Mouse (Mus musculus) MEL (cell line): ENCODE measurements at regions not wholly inside any gene's neighbourhood (a gene's known extent, or its start where the extent isn't known, plus 50 kb on each side); places are given as distances from the start of the nearest gene placed in this dataset.

Experiments used
- DNase-seq: peaks from one replicate; pipeline ENCODE4 v3.0.0; 2011; ENCODE audit warnings: low read depth, low spot score
- H3K27ac ChIP-seq: 2 replicates; pipeline ENCODE4 v1.5.1; 2012; ENCODE audit warnings: low read depth, mild to moderate bottlenecking, control low read depth, low read length, moderate library complexity; ENCODE audit not compliant: control insufficient read depth
- H3K27me3 ChIP-seq, 2 experiments: fragments of 150-350 bp in 1 of 2; sonication (generic) in 1 of 2; 2 replicates each; pipeline ENCODE4 v1.6.1; 2012; ENCODE audit warnings: low read length in 2 of 2, mild to moderate bottlenecking in 2 of 2, improper control_type of control experiment in 1 of 2, moderate library complexity in 1 of 2; ENCODE audit not compliant: insufficient read depth in 2 of 2, control insufficient read depth in 1 of 2
- H3K36me3 ChIP-seq, 2 experiments: 2 replicates each; pipeline ENCODE4 v1.6.1; 2012 to 2014; ENCODE audit warnings: low read length in 2 of 2, improper control_type of control experiment in 1 of 2, inconsistent platforms in 1 of 2, mild to moderate bottlenecking in 1 of 2; ENCODE audit not compliant: insufficient read depth in 2 of 2, control insufficient read depth in 1 of 2
- H3K4me1 ChIP-seq, 2 experiments: fragments of 150-350 bp in 1 of 2; sonication (generic) in 1 of 2; 2 replicates each; pipeline ENCODE4 v1.6.1; 2012; ENCODE audit warnings: low read length in 2 of 2, improper control_type of control experiment in 1 of 2, mild to moderate bottlenecking in 1 of 2; ENCODE audit not compliant: insufficient read depth in 2 of 2, control insufficient read depth in 1 of 2
- H3K4me3 ChIP-seq, 2 experiments: fragments of 150-350 bp in 1 of 2; sonication (generic) in 1 of 2; 2 replicates each; pipeline ENCODE4 v1.5.1; 2012; ENCODE audit warnings: low read depth in 2 of 2, low read length in 2 of 2, mild to moderate bottlenecking in 2 of 2, moderate library complexity in 2 of 2, control low read depth in 1 of 2, improper control_type of control experiment in 1 of 2; ENCODE audit not compliant: control insufficient read depth in 1 of 2, insufficient read depth in 1 of 2
- H3K79me2 ChIP-seq: 2 replicates; pipeline ENCODE4 v1.6.1; 2012; ENCODE audit warnings: mild to moderate bottlenecking, low read length, moderate library complexity; ENCODE audit not compliant: control insufficient read depth, poor library complexity, insufficient read depth
- H3K9ac ChIP-seq: 2 replicates; pipeline ENCODE4 v1.6.1; 2012; ENCODE audit warnings: low read depth, mild to moderate bottlenecking, control low read depth, low read length, moderate library complexity; ENCODE audit not compliant: control insufficient read depth, poor library complexity, severe bottlenecking
- H3K9me3 ChIP-seq: fragments of 150-350 bp; sonication (generic); replicated peaks from 2 replicates; pipeline ENCODE4 v1.6.1; 2012; ENCODE audit warnings: mild to moderate bottlenecking, low read length, improper control_type of control experiment, moderate library complexity; ENCODE audit not compliant: insufficient read depth
- BHLHE40 ChIP-seq: IDR thresholded peaks from 2 replicates; pipeline ENCODE4 v1.6.1; 2012; ENCODE audit warnings: low read depth, mild to moderate bottlenecking, inconsistent platforms, low read length, improper control_type of control experiment, borderline replicate concordance
- CHD1 ChIP-seq: IDR thresholded peaks from 2 replicates; pipeline ENCODE4 v1.6.1; 2012; ENCODE audit warnings: low read depth, mild to moderate bottlenecking, inconsistent platforms, low read length, improper control_type of control experiment
- E2F4 ChIP-seq: IDR thresholded peaks from 2 replicates; pipeline ENCODE4 v1.6.1; 2011; ENCODE audit warnings: low read depth, low read length, improper control_type of control experiment, borderline replicate concordance
- ELF1 ChIP-seq: IDR thresholded peaks from 2 replicates; pipeline ENCODE4 v1.6.1; 2014; ENCODE audit warnings: low read depth, mild to moderate bottlenecking, inconsistent platforms, low read length, improper control_type of control experiment, moderate library complexity
- EP300 ChIP-seq, 2 experiments: IDR thresholded peaks; 2 replicates each; pipeline ENCODE4 v1.6.1; 2011; ENCODE audit warnings: improper control_type of control experiment in 2 of 2, low read length in 2 of 2, low read depth in 1 of 2, mild to moderate bottlenecking in 1 of 2
- GABPA ChIP-seq: IDR thresholded peaks from 2 replicates; pipeline ENCODE4 v1.6.1; 2012; ENCODE audit warnings: low read depth, mild to moderate bottlenecking, inconsistent platforms, low read length, improper control_type of control experiment, moderate library complexity
- HCFC1 ChIP-seq: IDR thresholded peaks from 2 replicates; pipeline ENCODE4 v1.6.1; 2012; ENCODE audit warnings: low read depth, mild to moderate bottlenecking, inconsistent platforms, low read length, improper control_type of control experiment, moderate library complexity
- JUND ChIP-seq: IDR thresholded peaks from 2 replicates; pipeline ENCODE4 v1.6.1; 2011; ENCODE audit warnings: low read depth, mild to moderate bottlenecking, improper control_type of control experiment, low read length
- KAT2A ChIP-seq: conservative IDR thresholded peaks from 2 replicates; pipeline ENCODE4 v1.6.1; 2012; ENCODE audit warnings: low read depth, low read length, improper control_type of control experiment, inconsistent platforms
- MAZ ChIP-seq: IDR thresholded peaks from 2 replicates; pipeline ENCODE4 v1.6.1; 2012; ENCODE audit warnings: low read depth, mild to moderate bottlenecking, inconsistent platforms, low read length, improper control_type of control experiment
- MEF2A ChIP-seq: IDR thresholded peaks from 2 replicates; pipeline ENCODE4 v1.6.1; 2014; ENCODE audit warnings: low read depth, mild to moderate bottlenecking, inconsistent platforms, low read length, improper control_type of control experiment; ENCODE audit not compliant: poor library complexity, insufficient replicate concordance, severe bottlenecking; ENCODE audit errors: extremely low read depth
- MYB ChIP-seq: IDR thresholded peaks from 2 replicates; pipeline ENCODE4 v1.6.1; 2011; ENCODE audit warnings: mild to moderate bottlenecking, low read depth, low read length, improper control_type of control experiment
- NRF1 ChIP-seq: IDR thresholded peaks from 2 replicates; pipeline ENCODE4 v1.6.1; 2014; ENCODE audit warnings: low read depth, mild to moderate bottlenecking, inconsistent platforms, low read length, improper control_type of control experiment, moderate library complexity; ENCODE audit not compliant: poor library complexity, insufficient read depth, severe bottlenecking
- POLR2AphosphoS2 ChIP-seq: IDR thresholded peaks from 2 replicates; pipeline ENCODE4 v1.6.1; 2011; ENCODE audit warnings: low read length, improper control_type of control experiment
- RAD21 ChIP-seq: IDR thresholded peaks from 2 replicates; pipeline ENCODE4 v1.6.1; 2011; ENCODE audit warnings: mild to moderate bottlenecking, low read depth, low read length, improper control_type of control experiment
- SIN3A ChIP-seq: IDR thresholded peaks from 2 replicates; pipeline ENCODE4 v1.6.1; 2012; ENCODE audit warnings: low read length, improper control_type of control experiment, inconsistent platforms
- SMC3 ChIP-seq: IDR thresholded peaks from 2 replicates; pipeline ENCODE4 v1.6.1; 2011; ENCODE audit warnings: low read depth, low read length, improper control_type of control experiment
- TAL1 ChIP-seq: IDR thresholded peaks from 2 replicates; pipeline ENCODE4 v1.6.1; 2012; ENCODE audit warnings: mild to moderate bottlenecking, inconsistent platforms, low read length, moderate library complexity, mixed read lengths
- TBP ChIP-seq: IDR thresholded peaks from 2 replicates; pipeline ENCODE4 v1.8.0; 2011; ENCODE audit warnings: low read depth, low read length, improper control_type of control experiment
- ZC3H11A ChIP-seq: IDR thresholded peaks from 2 replicates; pipeline ENCODE4 v1.6.1; 2012; ENCODE audit warnings: low read depth, mild to moderate bottlenecking, inconsistent platforms, low read length, improper control_type of control experiment
- ZKSCAN1 ChIP-seq: IDR thresholded peaks from 2 replicates; pipeline ENCODE4 v1.6.1; 2012; ENCODE audit warnings: low read depth, mild to moderate bottlenecking, inconsistent platforms, low read length, improper control_type of control experiment, moderate library complexity
- ZNF384 ChIP-seq: IDR thresholded peaks from 2 replicates; pipeline ENCODE4 v1.6.1; 2012; ENCODE audit warnings: low read depth, mild to moderate bottlenecking, inconsistent platforms, low read length, improper control_type of control experiment

GRCm38 (mm10) chr5:54182754-54183153 lies 184.5 kb downstream of the Stim2 start:
- no peak for DNase-seq
- TF ChIP-seq JUND = no peak
- no peak for TF ChIP-seq MYB
- no peak for TF ChIP-seq SIN3A
- no peak for TF ChIP-seq E2F4
- TF ChIP-seq POLR2AphosphoS2 = no peak
- Histone ChIP-seq H3K27me3 (no peaks in the 10 kb centered on the region), H3K4me3 (no peak overlapping the region), H3K36me3 (no peaks in the 10 kb centered on the region), H3K79me2 (no peaks in the 10 kb centered on the region), H3K9ac (no peak overlapping the region), H3K4me1 (no peaks in the 10 kb centered on the region), H3K9me3 (no peaks in the 10 kb centered on the region), H3K27ac (no peak overlapping the region)

GRCm38 (mm10) chr5:54185662-54186061 lies 187.4 kb downstream of the Stim2 start:
- DNase-seq = no peak

GRCm38 (mm10) chr5:54186076-54186676 lies 187.9 kb downstream of the Stim2 start:
- H3K27me3 ChIP-seq = no peaks in the 10 kb centered on the region
- H3K9ac ChIP-seq = no peak overlapping the region
- no peak for DNase-seq
- H3K4me3 ChIP-seq = no peak overlapping the region
- H3K79me2 ChIP-seq = no peaks in the 10 kb centered on the region
- TF ChIP-seq RAD21 (no peak), NRF1 (no peak), BHLHE40 (no peak), SIN3A (no peak), EP300 (IDR thresholded peaks at IDR 0.05; ENCODE audit: low read depth in 1 of 2, low read length in 2 of 2) (no peak), TAL1 (no peak), HCFC1 (no peak), KAT2A (no peak), ZKSCAN1 (no peak), MEF2A (no peak), E2F4 (no peak), TBP (no peak), ZNF384 (no peak), GABPA (no peak), POLR2AphosphoS2 (no peak), CHD1 (no peak)
- TF ChIP-seq, all 39 proteins: peak for 0
- no peak overlapping the region for H3K27ac ChIP-seq
- H3K9me3 ChIP-seq = no peaks in the 10 kb centered on the region
- H3K4me1 ChIP-seq = no peaks in the 10 kb centered on the region
- H3K36me3 ChIP-seq = no peaks in the 10 kb centered on the region

More at GRCm38 (mm10) chr5:54185662-54186061, 187.4 kb downstream of the Stim2 start:
- Histone ChIP-seq H3K9me3 (no peaks in the 10 kb centered on the region), H3K4me1 (no peaks in the 10 kb centered on the region), H3K79me2 (no peaks in the 10 kb centered on the region), H3K9ac (no peak overlapping the region), H3K4me3 (no peak overlapping the region), H3K27me3 (no peaks in the 10 kb centered on the region), H3K36me3 (no peaks in the 10 kb centered on the region), H3K27ac (no peak overlapping the region)
- TF ChIP-seq ELF1 = no peak
- TF ChIP-seq GABPA = no peak
- no peak for TF ChIP-seq MAZ
- TF ChIP-seq SMC3 = no peak
- TF ChIP-seq ZC3H11A = no peak
